ENCODE assay signal across 16 mouse cellular contexts in genomic region chr17:13123308-13124038, GRCm38 (mm10). TPM values are rescaled to one million over a fixed set of nuclear protein-coding genes. Genes with fewer than 3 reads are reported as not detected.
DNase-seq lines count a peak whose midpoint lies in the region; ATAC-seq lines count a peak whose summit lies in the region.
"Not testable (repeated sequence)": the region's sequence is repeated elsewhere in the genome, so short reads cannot be mapped to it uniquely, and the experiment has no call there.
"Had no signal": no experiment of that assay in that cellular context is flagged by ENCODE, and none has a peak within 500 bp of the region (broad histone marks: within the 10 kb centered on the region; RNA-seq: fewer than 3 reads in every experiment).

No protein-coding gene starts in this region.

- 70% methylated on average over 2 of the region's 5 CpGs for WGBS in embryonic facial prominence, embryonic 13.5 days
- WGBS in hindbrain, embryonic 12.5 days: 93% methylated on average over 2 of the region's 5 CpGs
- WGBS in intestine, embryonic 15.5 days: 100% methylated on average over 2 of the region's 5 CpGs
- WGBS in liver, embryonic 11.5 days: 87% methylated on average over 2 of the region's 5 CpGs
- 86% methylated on average over 2 of the region's 5 CpGs for WGBS in midbrain, embryonic 11.5 days

- not testable (repeated sequence) for H3K9ac ChIP-seq in embryonic facial prominence, embryonic 13.5 days; hindbrain, embryonic 12.5 days; intestine, embryonic 15.5 days; liver, embryonic 11.5 days (ENCODE audit: low read depth, low read length); midbrain, embryonic 11.5 days (ENCODE audit: low read length)

- not testable (repeated sequence) for H3K4me1 ChIP-seq in embryonic facial prominence, embryonic 13.5 days; hindbrain, embryonic 12.5 days; intestine, embryonic 15.5 days (replicated peaks); liver, embryonic 11.5 days (replicated peaks; ENCODE audit: control insufficient read depth, insufficient read depth, low read length); midbrain, embryonic 11.5 days (ENCODE audit: control insufficient read depth, insufficient read depth, low read length)

- peak; percentile 43 for DNase-seq in heart, adult 11 months
- not testable (repeated sequence) for DNase-seq in liver, embryonic 11.5 days (ENCODE audit: low spot score); midbrain, embryonic 11.5 days (ENCODE audit: low spot score, missing footprints)

- ATAC-seq in embryonic facial prominence, embryonic 13.5 days (ENCODE audit: insufficient number of reproducible peaks, insufficient read depth, low FRiP score, low TSS enrichment, low read depth): peak; percentile 50; the same call in 1 of the 2 replicates
- ATAC-seq in hindbrain, embryonic 12.5 days (ENCODE audit: low FRiP score): peak; percentile 44; the same call in 1 of the 2 replicates
- 0 out of 2 replicates have a peak, but pooled peaks have one; percentile 36 for ATAC-seq in intestine, embryonic 15.5 days
- peak; percentile 40; the same call in 1 of the 2 replicates for ATAC-seq in liver, embryonic 11.5 days (replicated peaks; ENCODE audit: low FRiP score)
- peak; percentile 41 for ATAC-seq in midbrain, embryonic 11.5 days (ENCODE audit: low FRiP score)
- peak; percentile 14; the same call in 1 of the 2 replicates for ATAC-seq in monocyte, adult 5-6 weeks (replicated peaks; ENCODE audit: insufficient number of reproducible peaks, low FRiP score, low TSS enrichment, poor library complexity, severe bottlenecking)

- H3K4me2 ChIP-seq in embryonic facial prominence, embryonic 13.5 days; hindbrain, embryonic 12.5 days (replicated peaks); intestine, embryonic 15.5 days (replicated peaks); liver, embryonic 11.5 days; midbrain, embryonic 11.5 days: not testable (repeated sequence)

- H3K36me3 ChIP-seq in embryonic facial prominence, embryonic 13.5 days; hindbrain, embryonic 12.5 days; intestine, embryonic 15.5 days; liver, embryonic 11.5 days (ENCODE audit: control insufficient read depth, insufficient read depth, low read length); midbrain, embryonic 11.5 days (ENCODE audit: control insufficient read depth, insufficient read depth, low read length): not testable (repeated sequence)

- not testable (repeated sequence) for H3K4me3 ChIP-seq in embryonic facial prominence, embryonic 13.5 days; hindbrain, embryonic 12.5 days; intestine, embryonic 15.5 days (replicated peaks); liver, embryonic 11.5 days (ENCODE audit: low read depth, low read length); midbrain, embryonic 11.5 days (ENCODE audit: low read depth, low read length)

- H3K27me3 ChIP-seq in embryonic facial prominence, embryonic 13.5 days; hindbrain, embryonic 12.5 days; intestine, embryonic 15.5 days (replicated peaks); liver, embryonic 11.5 days (replicated peaks; ENCODE audit: control insufficient read depth, insufficient read depth, low read length); midbrain, embryonic 11.5 days (ENCODE audit: control insufficient read depth, insufficient read depth, low read length): not testable (repeated sequence)

- not testable (repeated sequence) for H3K27ac ChIP-seq in embryonic facial prominence, embryonic 13.5 days; hindbrain, embryonic 12.5 days; intestine, embryonic 15.5 days; liver, embryonic 11.5 days (ENCODE audit: low read depth, low read length); midbrain, embryonic 11.5 days (ENCODE audit: low read depth, low read length)

- not testable (repeated sequence) for H3K9me3 ChIP-seq in embryonic facial prominence, embryonic 13.5 days; hindbrain, embryonic 12.5 days (replicated peaks); intestine, embryonic 15.5 days; liver, embryonic 11.5 days (ENCODE audit: control insufficient read depth, low read length); midbrain, embryonic 11.5 days (ENCODE audit: control insufficient read depth, low read length)

RNA-seq across cellular contexts. Expression of gene Unc93a, which starts 8.1 kb away (rescaled TPM):
- not detected in 2 replicates for polyA plus RNA-seq in embryonic facial prominence, embryonic 13.5 days (2015; fragmentation: Nextera tagmentation; extraction: Ambion mirVana)
- polyA plus RNA-seq in hindbrain, embryonic 12.5 days (2016; fragmentation: Nextera tagmentation; extraction: Ambion mirVana): not detected in 2 replicates
- not detected in 2 replicates for polyA plus RNA-seq in intestine, embryonic 15.5 days (2015; fragmentation: Nextera tagmentation; extraction: Ambion mirVana)
- polyA plus RNA-seq in liver, embryonic 11.5 days (2014; fragmentation: Nextera tagmentation; extraction: Ambion mirVana): not detected in 2 replicates
- not detected in 2 replicates for polyA plus RNA-seq in midbrain, embryonic 11.5 days (2014; fragmentation: Nextera tagmentation; extraction: Ambion mirVana)
- total RNA-seq in monocyte, adult 5-6 weeks (2017): 0.76 to 1.4 TPM (median 0.78 TPM) in 3 replicates
- total RNA-seq: heart, adult 2 months; heart, postnatal 14 days; MEL had no signal
- polyA plus RNA-seq: forebrain, embryonic 10.5 days; kidney, embryonic 14.5 days; limb, embryonic 11.5 days; liver, embryonic 15.5 days; myocyte; neural tube, embryonic 15.5 days had no signal
